Mouse (Mus musculus) limb, embryonic 13.5 days (tissue): ENCODE data around the gene Edaradd. TPM values are rescaled to one million over a fixed set of nuclear protein-coding genes. Genes with fewer than 3 reads are reported as not detected.
"Not testable (repeated sequence)": the region's sequence is repeated elsewhere in the genome, so short reads cannot be mapped to it uniquely, and the experiment has no call there.

Experiments
- ATAC-seq: fragments of 200-750 bp; cut with Nextera tagmentation; 2 replicates; pipeline ENCODE4 v1.8.0; 2017; ENCODE audit warnings: low read depth, moderate number of reproducible peaks, moderate TSS enrichment; ENCODE audit not compliant: low FRiP score
- H3K27ac ChIP-seq: fragments of 300-500 bp; sonication (generic); 2 replicates; pipeline ENCODE4 v1.5.1; 2015; ENCODE audit warnings: inconsistent platforms, mild to moderate bottlenecking, moderate library complexity
- H3K27me3 ChIP-seq: fragments of 300-500 bp; sonication (generic); 2 replicates; pipeline ENCODE4 v1.6.1; 2015; ENCODE audit warnings: mild to moderate bottlenecking, inconsistent platforms
- H3K36me3 ChIP-seq: fragments of 300-500 bp; sonication (generic); 2 replicates; pipeline ENCODE4 v1.6.1; 2015; ENCODE audit warnings: inconsistent platforms, mild to moderate bottlenecking, moderate library complexity
- H3K4me1 ChIP-seq: fragments of 300-500 bp; sonication (generic); 2 replicates; pipeline ENCODE4 v1.6.1; 2015; ENCODE audit warnings: inconsistent platforms
- H3K4me2 ChIP-seq: fragments of 300-500 bp; sonication (generic); replicated peaks from 2 replicates; pipeline ENCODE4 v1.6.1; 2015; ENCODE audit warnings: inconsistent platforms, mild to moderate bottlenecking, moderate library complexity
- H3K4me3 ChIP-seq: fragments of 300-500 bp; sonication (generic); 2 replicates; pipeline ENCODE4 v1.5.1; 2015; ENCODE audit warnings: moderate library complexity, mild to moderate bottlenecking, inconsistent platforms
- H3K9ac ChIP-seq: fragments of 300-500 bp; sonication (generic); 2 replicates; pipeline ENCODE4 v1.6.1; 2015; ENCODE audit warnings: mild to moderate bottlenecking, inconsistent platforms
- H3K9me3 ChIP-seq: fragments of 300-500 bp; sonication (generic); 2 replicates; pipeline ENCODE4 v1.6.1; 2016; ENCODE audit warnings: inconsistent platforms
- WGBS: fragments of 180-500 bp; shearing (Covaris S2); methylation state at CpG from one replicate; pipeline ENCODE4 v1.1.7; 2015; 5-methylcytosine and 5-hydroxymethylcytosine counted together
- polyA plus RNA-seq: library from polyadenylated mRNA; unstranded; fragments of >200 nt; fragmentation: Nextera tagmentation; extraction: Ambion mirVana; gene quantifications from 2 replicates; pipeline ENCODE4 v1.2.1, GENCODE M21; 2015

Edaradd gene
- polyA plus RNA-seq, 1 experiment from 2014 or later, result 3.2 TPM

- H3K36me3 ChIP-seq, result no peaks in the 10 kb centered on the region
- H3K27ac ChIP-seq, result no peak overlapping the region
- no peak overlapping the region for H3K4me2 ChIP-seq
- H3K27me3 ChIP-seq, result no peaks in the 10 kb centered on the region
- ATAC-seq, result peak; percentile 71
- no peaks in the 10 kb centered on the region for H3K4me1 ChIP-seq
- H3K9ac ChIP-seq, result no peak overlapping the region
- H3K4me3 ChIP-seq, result no peak overlapping the region
- 41% methylated on average over 8 of the region's 8 CpGs for WGBS
- H3K9me3 ChIP-seq, result no peaks in the 10 kb centered on the region
Measured at GRCm38 (mm10) chr13:12473724-12474378, 46.4 kb downstream of the Edaradd start.

GRCm38 (mm10) chr13:12468488-12468887 lies 51.8 kb downstream of the Edaradd start:
- Histone ChIP-seq H3K9ac (no peak overlapping the region), H3K27ac (no peak overlapping the region), H3K4me2 (no peak overlapping the region), H3K4me3 (no peak overlapping the region), H3K27me3 (no peaks in the 10 kb centered on the region), H3K4me1 (no peaks in the 10 kb centered on the region), H3K9me3 (no peaks in the 10 kb centered on the region), H3K36me3 (no peaks in the 10 kb centered on the region)
- ATAC-seq, result no peak
- 83% methylated on average over 1 of the region's 1 CpGs for WGBS

GRCm38 (mm10) chr13:12464844-12465243 lies 55.4 kb downstream of the Edaradd start, which contains the start of gene Lgals8:
Gene Lgals8, minus strand, starts transcription at chr13:12464944.
- no peaks in the 10 kb centered on the region for H3K9me3 ChIP-seq
- no peaks in the 10 kb centered on the region for H3K27me3 ChIP-seq
- H3K27ac ChIP-seq, result no peak within 1 kb of the TSS
- H3K9ac ChIP-seq, result no peak within 1 kb of the TSS
- H3K4me3 ChIP-seq, result no peak within 1 kb of the TSS
- ATAC-seq, result no peak
- peaks cover 11% of the 10 kb centered on the region for H3K4me1 ChIP-seq
- H3K36me3 ChIP-seq, result no peaks in the 10 kb centered on the region
- H3K4me2 ChIP-seq, result no peak within 1 kb of the TSS
- WGBS, result 82% methylated on average over 1 of the region's 1 CpGs

GRCm38 (mm10) chr13:12464159-12464558 lies 56.1 kb downstream of the Edaradd start:
- H3K4me3 ChIP-seq, H3K9ac ChIP-seq, ATAC-seq, H3K9me3 ChIP-seq, H3K27ac ChIP-seq, H3K36me3 ChIP-seq, H3K4me2 ChIP-seq, H3K27me3 ChIP-seq: not testable (repeated sequence)
- H3K4me1 ChIP-seq, result peaks cover 12% of the 10 kb centered on the region
- WGBS, result 87% methylated on average over 6 of the region's 6 CpGs

GRCm38 (mm10) chr13:12462623-12463022 lies 57.6 kb downstream of the Edaradd start:
- Histone ChIP-seq H3K27me3 (no peaks in the 10 kb centered on the region), H3K9ac (no peak overlapping the region), H3K4me3 (no peak overlapping the region), H3K4me1 (peaks cover 12% of the 10 kb centered on the region), H3K27ac (no peak overlapping the region), H3K4me2 (no peak overlapping the region), H3K9me3 (no peaks in the 10 kb centered on the region), H3K36me3 (no peaks in the 10 kb centered on the region; the same call in 1 of the 2 replicates)
- WGBS, result 81% methylated on average over 4 of the region's 4 CpGs
- no peak for ATAC-seq

- H3K4me1 ChIP-seq, result peaks cover 12% of the 10 kb centered on the region
- no peaks in the 10 kb centered on the region for H3K9me3 ChIP-seq
- no peak overlapping the region; the same call in 1 of the 2 replicates for H3K27ac ChIP-seq
- peaks cover 4% of the 10 kb centered on the region; the same call in 1 of the 2 replicates for H3K36me3 ChIP-seq
- peak overlapping the region; percentile 84 for H3K9ac ChIP-seq
- H3K4me3 ChIP-seq, result peak overlapping the region; percentile 75
- H3K4me2 ChIP-seq, result peak overlapping the region; percentile 83
- ATAC-seq, result no peak; the same call in 1 of the 2 replicates
- H3K27me3 ChIP-seq, result no peaks in the 10 kb centered on the region
- WGBS, result 3% methylated on average over 7 of the region's 7 CpGs
Measured at GRCm38 (mm10) chr13:12461730-12462119, 58.5 kb downstream of the Edaradd start.

GRCm38 (mm10) chr13:12460881-12461729 lies 59.1 kb downstream of the Edaradd start:
- Histone ChIP-seq H3K27me3 (no peaks in the 10 kb centered on the region), H3K9ac (peak overlapping the region; percentile 84), H3K4me3 (peak overlapping the region; percentile 75), H3K27ac (peak overlapping the region; percentile 39; the same call in 1 of the 2 replicates), H3K4me1 (peaks cover 12% of the 10 kb centered on the region), H3K36me3 (peaks cover 10% of the 10 kb centered on the region; the same call in 1 of the 2 replicates), H3K9me3 (no peaks in the 10 kb centered on the region), H3K4me2 (peak overlapping the region; percentile 83)
- WGBS, result under 1% methylated on average over 59 of the region's 59 CpGs
- peak; percentile 97 for ATAC-seq

- 9% methylated on average over 8 of the region's 8 CpGs for WGBS
- no peaks in the 10 kb centered on the region for H3K27me3 ChIP-seq
- H3K36me3 ChIP-seq, result peaks cover 15% of the 10 kb centered on the region
- no peak for ATAC-seq
- H3K9ac ChIP-seq, result peak overlapping the region; percentile 84
- H3K9me3 ChIP-seq, result no peaks in the 10 kb centered on the region
- peaks cover 12% of the 10 kb centered on the region for H3K4me1 ChIP-seq
- peak overlapping the region; percentile 75 for H3K4me3 ChIP-seq
- H3K4me2 ChIP-seq, result peak overlapping the region; percentile 83
- H3K27ac ChIP-seq, result peak overlapping the region; percentile 39; the same call in 1 of the 2 replicates
Measured at GRCm38 (mm10) chr13:12460443-12460842, 59.8 kb downstream of the Edaradd start.

- no peak for ATAC-seq
- 73% methylated on average over 7 of the region's 7 CpGs for WGBS
- Histone ChIP-seq H3K36me3 (peaks cover 39% of the 10 kb centered on the region), H3K4me1 (peaks cover 9% of the 10 kb centered on the region), H3K9me3 (no peaks in the 10 kb centered on the region), H3K27me3 (no peaks in the 10 kb centered on the region), H3K4me3 (no peak overlapping the region), H3K4me2 (no peak overlapping the region), H3K27ac (no peak overlapping the region), H3K9ac (no peak overlapping the region)
Measured at GRCm38 (mm10) chr13:12456711-12457110, 63.5 kb downstream of the Edaradd start.

GRCm38 (mm10) chr13:12454686-12455390 lies 65.4 kb downstream of the Edaradd start:
- Histone ChIP-seq H3K4me2 (no peak overlapping the region), H3K4me3 (no peak overlapping the region), H3K9ac (no peak overlapping the region), H3K27me3 (no peaks in the 10 kb centered on the region), H3K4me1 (peaks cover 1% of the 10 kb centered on the region; the same call in 1 of the 2 replicates), H3K9me3 (no peaks in the 10 kb centered on the region), H3K27ac (no peak overlapping the region), H3K36me3 (peaks cover 39% of the 10 kb centered on the region)
- ATAC-seq, result no peak
- WGBS, result 80% methylated on average over 7 of the region's 7 CpGs

- H3K27ac ChIP-seq, result no peak overlapping the region
- H3K4me3 ChIP-seq, result no peak overlapping the region
- H3K4me2 ChIP-seq, result no peak overlapping the region
- peaks cover 39% of the 10 kb centered on the region for H3K36me3 ChIP-seq
- H3K27me3 ChIP-seq, result no peaks in the 10 kb centered on the region
- no peaks in the 10 kb centered on the region for H3K9me3 ChIP-seq
- no peak overlapping the region for H3K9ac ChIP-seq
- no peaks in the 10 kb centered on the region for H3K4me1 ChIP-seq
- 86% methylated on average over 14 of the region's 14 CpGs for WGBS
- no peak for ATAC-seq
Measured at GRCm38 (mm10) chr13:12453150-12453549, 67.1 kb downstream of the Edaradd start.
